Mouse (Mus musculus) liver, embryonic 14.5 days (tissue): Measurements from ENCODE around the gene Krt80.

Experiments used
- CTCF ChIP-seq: IDR thresholded peaks from 2 replicates; pipeline ENCODE4 v1.5.1; 2016; ENCODE audit warnings: antibody characterized with exemption, low read depth, control low read depth
- EP300 ChIP-seq: IDR thresholded peaks from 2 replicates; pipeline ENCODE4 v1.6.1; 2016; ENCODE audit warnings: antibody characterized with exemption, low read depth

DNA sequence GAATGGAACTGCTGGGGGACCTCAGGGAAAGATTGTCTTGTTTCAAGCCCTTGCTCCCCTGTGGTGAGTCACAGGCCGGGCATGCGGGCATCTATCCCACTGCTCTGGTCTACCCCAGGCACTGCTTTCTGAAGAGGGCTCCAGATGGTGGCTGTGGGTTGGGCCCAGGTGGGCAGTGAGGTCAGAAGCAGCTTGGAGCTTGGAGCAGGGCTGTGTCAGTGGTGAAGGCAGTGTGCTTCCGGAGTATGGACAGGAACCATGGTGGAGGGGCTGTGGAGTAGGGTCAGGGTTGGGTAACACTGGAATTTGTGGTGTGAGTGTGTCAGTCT, 40.4 kb downstream of the Krt80 start:
- TF ChIP-seq CTCF = no peak
- no peak for TF ChIP-seq EP300
